Mouse (Mus musculus) neutrophil, adult 5-6 weeks (primary cell): ENCODE results near the gene E2f4. TPM values are rescaled to one million over a fixed set of nuclear protein-coding genes. Genes with fewer than 3 reads are reported as not detected.
A peak's percentile ranks its signal among the peaks of the same experiment; 100 is the strongest.

Source experiments
- ATAC-seq: fragments of 151-379, 151-347 bp; 2 replicates; pipeline ENCODE4 v1.8.0; 2017; ENCODE audit warnings: mild to moderate bottlenecking, moderate TSS enrichment; ENCODE audit not compliant: insufficient number of reproducible peaks, poor library complexity, low FRiP score, severe bottlenecking; ENCODE audit errors: extremely low read depth
- total RNA-seq: library from RNA; stranded (forward); fragments of 200-1000 nt; gene quantifications from 2 replicates; pipeline ENCODE4 v1.2.3, GENCODE M21; 2017

The E2f4 gene
- total RNA-seq, 1 experiment from 2014 or later, result 47.1 TPM

- ATAC-seq, result no peak
Measured at GRCm38 (mm10) chr8:105268342-105269074, 29.0 kb upstream of the E2f4 start.

- ATAC-seq, result no peak
Measured at GRCm38 (mm10) chr8:105269075-105269458, 28.4 kb upstream of the E2f4 start.

- no peak for ATAC-seq
Measured at GRCm38 (mm10) chr8:105269461-105269947, 28.0 kb upstream of the E2f4 start, which contains the start of gene Hsf4. Gene Hsf4 (plus strand): TSS chr8:105269801.

GRCm38 (mm10) chr8:105270101-105270915 lies 27.2 kb upstream of the E2f4 start:
- ATAC-seq, result no peak

GRCm38 (mm10) chr8:105270916-105271186 lies 26.6 kb upstream of the E2f4 start:
- ATAC-seq, result no peak

GRCm38 (mm10) chr8:105275387-105275786 lies 22.1 kb upstream of the E2f4 start:
- no peak for ATAC-seq

- no peak for ATAC-seq
Measured at GRCm38 (mm10) chr8:105275840-105276239, 21.6 kb upstream of the E2f4 start, which contains the start of gene Nol3. Gene Nol3 (plus strand): TSS chr8:105276140.

- ATAC-seq, result no peak
Measured at GRCm38 (mm10) chr8:105276292-105277120, 21.0 kb upstream of the E2f4 start.

- ATAC-seq, result peak; percentile 21; the same call in 1 of the 2 replicates
Measured at GRCm38 (mm10) chr8:105278911-105279334, 18.5 kb upstream of the E2f4 start.

GRCm38 (mm10) chr8:105280567-105280966 lies 16.9 kb upstream of the E2f4 start:
- no peak for ATAC-seq

- ATAC-seq, result no peak
Measured at GRCm38 (mm10) chr8:105281821-105282220, 15.6 kb upstream of the E2f4 start.

GRCm38 (mm10) chr8:105282239-105282638 lies 15.2 kb upstream of the E2f4 start:
- ATAC-seq, result no peak

- ATAC-seq, result peak; percentile 46; the same call in 1 of the 2 replicates
Measured at GRCm38 (mm10) chr8:105283074-105283473, 14.4 kb upstream of the E2f4 start.

- no peak for ATAC-seq
Measured at GRCm38 (mm10) chr8:105285514-105285913, 11.9 kb upstream of the E2f4 start.

GRCm38 (mm10) chr8:105286907-105287306 lies 10.6 kb upstream of the E2f4 start:
- no peak for ATAC-seq

GRCm38 (mm10) chr8:105288231-105288630 lies 9.2 kb upstream of the E2f4 start:
- ATAC-seq, result no peak

- peak; percentile 73 for ATAC-seq
Measured at GRCm38 (mm10) chr8:105288958-105289732, 8.3 kb upstream of the E2f4 start.

- ATAC-seq, result 0 out of 2 replicates have a peak, but pooled peaks have one; percentile 17
Measured at GRCm38 (mm10) chr8:105289805-105290460, 7.5 kb upstream of the E2f4 start, which contains the start of gene 4931428F04Rik. Gene 4931428F04Rik (minus strand): TSS chr8:105289864.
